Mouse (Mus musculus): ENCODE measurements around the gene Ndrg3.

Gene Ndrg3

DNA sequence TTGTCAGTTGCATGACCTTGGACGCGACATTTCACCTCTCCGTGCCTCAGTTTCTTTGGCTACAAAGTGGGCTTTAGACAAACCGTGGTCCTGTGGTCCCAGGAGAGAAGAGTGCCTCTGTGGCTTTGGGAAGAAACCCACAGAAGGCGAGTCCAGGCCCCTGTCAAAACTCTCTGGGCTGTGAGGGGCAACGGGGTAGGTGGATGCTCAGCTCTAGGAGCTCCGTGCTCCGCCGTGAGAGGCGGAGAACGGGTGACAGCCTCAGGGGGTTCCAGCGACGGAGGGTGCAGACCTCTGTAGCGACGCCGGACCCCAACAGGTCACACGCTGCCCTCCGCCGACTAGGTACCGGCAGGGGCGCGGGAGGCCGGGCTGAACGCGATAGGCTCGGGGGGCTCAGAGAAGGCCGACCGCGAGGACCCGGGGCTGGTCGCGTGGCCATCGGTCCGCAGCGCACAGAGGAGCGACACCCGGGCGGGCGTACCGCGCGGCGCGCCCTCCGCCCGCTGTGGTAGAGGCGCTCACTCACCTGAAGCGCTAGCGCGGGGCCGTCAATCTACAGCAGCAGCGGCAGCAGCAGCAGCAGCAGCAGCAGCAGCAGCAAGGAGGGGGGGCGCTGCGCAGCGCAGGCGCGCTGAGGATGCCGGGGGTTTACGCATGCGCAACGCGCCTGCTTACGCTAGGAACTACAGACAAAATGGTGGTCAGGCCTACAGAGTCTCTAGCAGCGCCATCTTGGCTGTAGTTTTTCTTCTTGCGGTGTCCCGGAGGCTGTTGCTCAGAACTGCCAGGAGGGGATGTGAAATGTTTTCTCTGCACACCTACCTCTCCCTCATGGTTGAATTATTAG is at the start of gene Ndrg3:
Ndrg3 (minus strand) TSS at position 587 of the 850 bp plus-strand sequence.
- peak; percentile 94 to 97 for DNase-seq

DNA sequence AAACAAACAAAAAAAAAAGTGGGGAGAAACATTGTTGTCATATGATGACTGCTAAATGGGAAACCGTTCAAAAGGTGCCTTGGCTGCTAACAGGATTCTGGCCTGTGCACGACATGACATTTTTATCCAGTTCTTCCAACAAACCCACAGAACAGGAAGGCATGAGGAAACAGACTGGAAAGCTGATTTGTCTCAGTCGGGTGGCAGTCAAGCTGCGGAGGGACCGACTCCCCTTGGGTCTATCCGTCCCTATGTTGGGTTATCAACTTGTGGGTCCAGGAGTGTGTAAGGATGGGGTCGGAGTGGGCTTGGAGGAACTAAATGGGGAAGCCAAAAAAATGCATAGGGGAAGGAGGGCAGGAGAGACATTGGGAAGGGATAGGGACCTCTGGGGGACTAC is 49.6 kb upstream of the Ndrg3 start:
- DNase-seq: no peak

DNA sequence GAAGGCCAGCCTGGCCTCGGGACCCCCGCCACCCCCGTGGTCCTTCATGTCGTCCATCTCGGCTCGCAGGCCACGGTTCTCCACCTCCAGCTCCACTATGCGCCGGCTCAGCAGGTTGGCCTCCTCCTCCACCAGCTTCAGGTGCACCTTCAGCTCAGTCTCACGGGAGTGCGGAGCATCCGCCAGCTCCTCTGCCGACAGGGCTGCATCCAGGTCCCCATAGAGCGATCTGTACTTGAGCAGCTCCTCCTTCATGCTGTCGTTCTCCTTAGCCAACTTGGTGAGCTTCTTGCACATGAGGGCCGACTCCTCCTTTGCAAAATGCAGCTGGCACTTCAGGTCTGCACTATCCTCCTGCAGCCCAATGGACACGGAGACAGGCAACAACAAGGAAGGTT is 48.8 kb upstream of the Ndrg3 start:
- DNase-seq: no peak

DNA sequence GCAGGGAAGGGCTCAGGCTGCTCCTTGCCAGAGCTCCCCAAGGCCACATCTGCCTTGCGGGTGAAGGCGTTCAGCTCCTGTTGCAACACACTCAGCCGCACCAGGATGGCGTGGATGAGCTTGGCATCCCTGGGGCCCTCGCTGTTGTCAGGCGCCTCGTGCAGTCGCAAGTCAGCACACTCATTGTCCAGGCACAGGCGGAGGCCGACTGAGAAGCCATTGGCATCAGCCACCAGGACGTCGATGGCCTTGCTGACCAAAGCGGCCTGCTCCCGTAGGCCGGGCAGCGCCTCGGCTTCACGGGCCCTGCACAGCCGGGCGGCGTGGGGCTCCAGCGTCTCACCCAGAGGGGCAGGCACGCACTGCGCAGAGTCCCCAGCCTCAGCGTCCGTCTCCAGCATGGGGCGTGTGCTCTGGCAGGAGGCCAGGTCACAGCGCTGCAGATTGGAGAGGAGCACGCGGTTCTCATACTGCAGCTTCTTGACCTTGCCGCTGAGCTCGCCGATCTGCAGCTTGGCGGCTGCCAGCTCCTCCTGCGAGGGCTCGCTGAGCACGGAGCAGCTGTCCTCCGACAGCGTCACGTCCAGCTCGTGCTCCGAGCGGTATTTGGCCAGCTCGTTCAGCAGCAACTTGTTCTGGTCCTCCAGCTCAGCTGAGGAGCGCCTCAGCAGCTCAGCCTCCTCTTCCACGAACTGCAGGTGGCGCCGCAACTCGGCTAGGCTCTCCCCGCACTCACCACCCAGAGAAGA is 48.2 kb upstream of the Ndrg3 start:
- DNase-seq: no peak

DNA sequence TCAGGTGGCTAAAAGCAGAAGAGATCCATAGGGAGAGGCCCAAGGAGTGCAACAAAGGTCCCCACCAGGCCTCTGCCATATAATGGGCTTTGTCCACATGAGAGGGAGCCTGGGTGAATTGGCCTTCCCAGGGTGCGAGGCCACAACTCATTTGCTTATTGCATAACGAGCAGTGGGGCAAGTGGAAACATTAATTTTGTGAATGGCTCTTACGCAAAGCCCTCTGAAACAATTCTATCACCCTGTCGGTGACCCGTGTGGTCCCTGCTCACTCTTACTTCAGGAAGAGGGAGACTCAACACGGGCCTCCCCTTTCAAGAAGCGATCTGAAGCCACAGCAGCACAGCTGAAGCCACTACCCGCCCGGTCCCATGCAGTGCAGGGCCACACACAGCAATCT is 45.4 kb upstream of the Ndrg3 start:
- no peak for DNase-seq

DNA sequence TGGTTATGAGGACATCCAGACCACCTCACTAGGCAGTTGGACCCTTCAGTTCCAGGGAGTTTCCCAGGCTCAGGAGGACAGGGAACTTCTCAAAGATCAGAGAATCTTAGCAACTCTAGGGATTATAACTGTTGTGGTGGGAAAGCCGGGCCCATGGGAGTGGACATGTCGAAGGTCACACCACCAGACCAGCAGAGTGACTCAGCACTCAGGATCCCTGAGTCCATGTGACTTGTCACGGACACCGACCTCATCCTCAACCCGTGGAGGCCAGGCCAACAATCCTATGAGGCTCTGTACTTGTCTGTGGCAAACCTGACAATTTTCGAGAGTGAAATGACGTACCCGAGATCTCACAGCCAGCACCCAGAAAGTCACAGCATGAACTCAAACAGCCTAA is 44.5 kb upstream of the Ndrg3 start:
- DNase-seq: no peak

DNA sequence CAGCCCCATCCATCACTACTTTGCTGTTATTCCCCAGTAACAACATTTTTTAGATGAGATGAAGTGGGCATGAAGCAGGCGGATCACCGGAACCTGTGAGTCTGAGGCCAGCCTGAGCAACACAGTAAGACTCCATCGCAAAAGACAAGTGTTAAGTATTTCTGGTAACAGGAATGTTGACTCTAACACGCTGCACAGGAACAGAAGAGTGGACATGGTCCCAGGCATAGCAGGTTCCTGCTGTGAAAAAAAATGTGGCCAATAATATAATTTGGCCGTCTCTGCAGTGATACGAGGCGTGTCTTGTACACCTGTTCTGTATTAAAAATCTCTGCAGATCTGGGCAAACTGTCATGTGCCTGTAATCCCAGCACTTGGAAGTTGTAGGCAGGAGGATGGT is 43.5 kb upstream of the Ndrg3 start:
- no peak for DNase-seq

DNA sequence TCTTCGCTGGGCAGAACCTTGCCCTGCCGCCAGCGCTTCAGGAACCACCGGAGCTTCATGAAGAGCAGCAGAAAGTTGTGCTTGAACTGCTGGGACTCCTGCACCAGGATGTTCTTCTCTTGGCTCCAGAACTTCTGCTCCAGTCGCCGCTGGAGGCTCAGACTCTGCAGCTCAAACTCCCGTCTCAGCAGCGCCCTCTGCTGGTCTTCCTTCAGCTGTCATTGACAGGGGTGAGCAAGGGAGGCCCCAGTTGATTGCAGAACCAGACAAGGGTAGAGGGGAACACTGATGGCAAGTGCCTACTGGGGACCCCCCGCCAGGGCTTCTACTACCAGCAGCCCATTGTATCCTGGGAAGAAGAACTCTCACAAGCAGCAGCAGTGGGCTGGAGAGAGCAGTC is 38.9 kb upstream of the Ndrg3 start:
- peak; percentile 59 to 83 for DNase-seq

DNA sequence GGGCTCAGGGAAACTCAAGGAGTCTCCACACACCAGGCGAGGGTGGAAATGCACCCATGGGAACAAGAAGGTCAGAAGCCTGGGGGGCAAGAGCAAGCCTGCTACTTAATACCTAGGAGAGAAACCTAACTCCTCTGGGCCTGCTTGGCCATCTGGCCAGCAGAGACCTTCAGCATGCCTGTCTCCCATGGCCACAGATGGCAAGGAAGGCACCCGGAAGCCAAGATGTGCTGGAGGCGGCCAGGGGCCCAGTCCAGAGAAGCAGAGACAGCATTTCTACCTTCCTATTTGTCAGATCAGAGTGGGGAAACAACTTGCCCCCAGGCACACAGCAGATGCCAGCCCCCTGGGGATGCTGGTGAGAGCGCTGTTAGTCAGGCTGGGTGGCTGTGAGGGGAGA is 36.4 kb upstream of the Ndrg3 start:
- no peak for DNase-seq

DNA sequence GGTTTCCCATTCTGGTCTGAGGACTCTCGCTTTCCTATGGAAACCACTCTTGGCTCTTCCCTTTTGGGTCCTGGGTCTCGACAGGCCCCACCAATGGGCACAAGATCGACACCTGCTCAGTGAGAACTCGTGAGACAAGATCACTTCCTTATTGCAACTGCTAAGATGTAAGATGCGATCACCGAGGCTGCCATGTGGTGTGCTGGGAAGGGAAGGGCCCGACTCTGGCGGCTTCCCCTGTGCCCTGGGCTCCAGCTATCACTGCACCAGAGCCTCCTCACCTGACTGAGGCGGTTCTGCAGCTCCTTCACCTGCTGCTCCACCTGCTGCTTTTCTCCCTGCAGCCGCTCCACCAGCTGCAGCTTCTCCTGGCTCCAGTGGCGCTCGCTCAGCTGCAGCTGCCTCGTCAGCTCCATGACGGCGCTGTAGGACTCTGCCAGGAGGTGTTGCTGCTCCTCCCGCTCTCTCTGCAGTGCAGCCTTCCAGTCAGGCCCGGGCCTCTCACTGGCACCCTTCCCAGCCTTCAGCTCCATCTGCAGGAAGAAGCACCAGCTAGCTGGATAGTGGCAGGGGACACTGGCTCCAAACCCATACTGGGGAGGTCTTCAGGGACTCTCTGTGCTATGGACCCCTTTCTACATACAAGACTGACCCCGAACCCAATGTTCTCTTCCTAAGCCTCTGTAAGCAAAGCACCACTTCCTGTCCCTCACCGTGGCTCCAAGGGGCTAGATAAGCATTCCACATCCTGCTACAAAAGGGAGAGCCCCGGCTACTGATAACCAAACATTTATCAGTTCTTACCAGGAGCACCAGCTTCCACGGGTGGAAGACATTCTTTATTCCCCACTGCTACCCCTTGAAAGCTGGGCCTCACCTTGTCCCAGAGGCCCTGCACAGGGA is 35.5 kb upstream of the Ndrg3 start:
- DNase-seq: no peak

DNA sequence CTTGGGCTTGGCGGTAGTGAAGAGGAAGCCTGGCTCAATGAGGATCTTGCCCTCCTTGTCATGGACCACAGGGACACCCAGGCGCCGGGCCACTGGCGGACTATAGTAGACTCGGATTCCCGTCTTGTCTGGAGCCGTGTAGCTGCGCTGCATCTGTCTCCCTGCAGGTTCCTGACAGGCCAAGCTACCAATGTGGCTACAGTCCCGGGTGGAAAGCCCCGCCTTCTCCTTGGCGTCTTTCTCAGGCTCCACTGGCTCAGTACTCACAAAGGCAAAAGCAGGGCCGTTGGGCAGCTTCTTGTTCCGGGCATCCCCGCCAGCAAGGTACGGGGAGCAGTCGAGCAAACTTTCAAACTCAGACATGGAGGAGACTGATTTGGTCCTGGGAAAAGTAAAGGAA is 29.3 kb upstream of the Ndrg3 start:
- no peak for DNase-seq

DNA sequence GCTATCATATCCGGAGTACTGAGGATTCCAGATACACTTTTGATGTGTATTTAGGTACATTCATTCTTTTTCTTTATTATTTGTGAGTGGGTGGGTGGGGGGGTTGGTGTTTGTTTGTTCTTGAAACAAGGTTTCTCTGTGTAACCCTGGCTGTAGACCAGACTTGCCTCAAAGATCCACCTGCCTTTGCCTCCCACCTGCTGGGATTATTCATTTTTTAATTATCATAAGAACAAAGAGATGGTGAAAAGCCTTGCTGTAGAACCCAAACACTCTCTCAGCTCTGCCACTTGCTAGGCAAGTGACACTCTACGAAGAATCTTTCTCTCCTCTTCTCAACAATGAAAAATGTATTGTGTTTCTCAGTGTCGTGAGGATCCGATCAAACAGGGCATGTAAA is 27.4 kb upstream of the Ndrg3 start:
- DNase-seq: no peak

DNA sequence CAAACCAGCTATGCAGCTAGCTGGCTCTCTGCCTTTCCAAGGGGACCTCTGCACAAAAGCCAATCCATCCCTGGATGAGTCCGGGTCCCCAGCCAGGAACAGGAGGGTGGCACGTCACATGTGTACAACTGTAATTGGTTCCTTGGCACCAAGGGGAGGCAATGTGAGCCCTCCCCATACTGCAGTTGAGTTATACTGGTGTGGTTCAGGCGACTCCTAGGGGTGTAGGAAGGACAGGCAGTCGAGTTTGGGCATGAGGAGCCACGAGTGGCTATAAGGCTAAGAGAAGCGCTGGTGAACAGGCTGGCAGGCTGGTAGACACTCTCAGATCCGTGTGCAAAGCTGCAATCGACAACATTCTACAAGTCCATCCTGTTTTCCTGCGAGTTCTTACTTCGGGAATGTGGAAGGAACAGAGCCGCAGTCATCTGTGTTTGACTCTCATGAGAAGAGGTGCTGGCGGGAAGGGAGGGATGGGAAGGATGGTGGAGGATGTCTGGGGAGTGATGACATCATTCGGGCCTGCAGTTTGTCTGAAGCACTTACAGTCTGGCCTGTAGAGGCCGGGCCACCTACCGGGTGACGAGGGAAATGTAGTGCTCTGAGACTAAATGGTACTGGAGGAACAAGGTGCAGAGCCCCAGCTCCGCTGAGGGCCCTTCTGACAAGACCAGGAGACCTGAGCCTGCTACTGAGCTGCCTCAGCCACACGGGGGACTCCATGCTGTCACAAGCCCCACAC is 24.8 kb upstream of the Ndrg3 start:
- DNase-seq: no peak

DNA sequence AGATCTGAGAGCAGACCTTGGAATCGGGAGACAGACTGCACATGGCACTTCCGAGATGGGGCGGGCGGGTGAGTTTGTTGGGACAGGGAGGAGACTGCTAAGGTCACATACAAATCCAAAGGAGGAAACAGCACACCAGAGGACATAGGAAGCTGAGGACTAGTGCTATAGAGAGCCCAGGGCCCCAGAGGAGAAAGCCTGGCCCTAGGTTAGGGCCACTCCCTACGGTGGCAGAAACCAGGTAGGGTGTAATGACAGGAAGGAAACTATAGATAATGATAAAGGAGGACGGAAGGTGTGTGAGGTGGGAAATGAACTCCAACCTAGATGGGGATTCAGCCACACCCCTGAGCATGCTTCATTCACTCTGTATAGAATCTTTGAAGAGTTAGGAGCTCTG is 20.5 kb upstream of the Ndrg3 start:
- DNase-seq: no peak

DNA sequence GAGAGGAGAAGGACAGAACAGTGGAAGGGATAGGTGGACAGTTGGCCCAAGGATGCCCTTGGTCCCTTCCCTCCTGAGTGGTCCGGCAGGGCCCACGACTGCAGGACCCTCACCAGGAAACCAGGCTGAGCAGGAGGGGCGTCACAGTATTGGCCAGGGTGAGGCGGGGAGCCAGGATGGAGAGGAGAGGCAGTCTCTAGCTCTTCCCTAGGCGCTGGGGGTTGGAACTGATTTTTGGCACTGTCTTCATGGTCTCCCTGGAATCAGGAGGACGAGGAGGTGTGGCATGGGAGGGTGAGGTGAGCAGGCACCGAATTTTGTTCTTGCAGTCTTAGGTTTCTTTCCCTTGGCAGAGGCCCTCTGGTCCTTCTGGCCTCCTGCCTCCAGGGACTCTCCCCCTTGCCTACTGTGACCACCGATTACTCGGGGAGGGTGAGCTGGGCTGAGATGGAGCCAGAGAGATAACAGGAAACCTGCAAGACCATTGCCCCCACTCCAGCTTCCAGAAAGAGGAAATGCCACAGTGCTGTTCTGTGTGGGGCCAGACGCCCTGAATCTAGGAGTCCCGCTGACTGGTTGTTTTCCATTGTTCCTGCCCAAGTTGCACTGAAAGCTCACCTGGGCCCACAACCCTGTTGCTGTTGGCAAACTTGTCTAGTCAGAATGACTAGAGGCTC is 18.9 kb upstream of the Ndrg3 start:
- no peak for DNase-seq

DNA sequence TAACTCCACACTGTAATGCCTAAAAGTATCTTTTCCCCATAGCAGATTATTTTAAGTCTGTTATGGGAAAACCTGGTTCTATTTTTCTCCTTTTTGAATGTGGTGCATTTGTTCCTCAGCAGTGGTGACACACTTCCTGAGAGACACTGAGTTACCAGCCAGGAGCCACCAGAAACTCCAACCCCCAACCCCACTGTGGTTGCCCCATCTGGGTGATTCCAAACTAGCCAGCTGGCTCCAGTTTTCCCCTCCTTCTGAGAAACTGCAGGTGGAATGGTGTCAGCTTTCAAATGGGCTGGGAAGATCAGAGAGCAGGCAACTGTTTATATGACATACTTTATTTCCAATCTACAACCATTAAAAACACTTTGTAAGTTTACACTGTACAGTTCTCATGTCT is 18.3 kb upstream of the Ndrg3 start:
- DNase-seq: no peak

DNA sequence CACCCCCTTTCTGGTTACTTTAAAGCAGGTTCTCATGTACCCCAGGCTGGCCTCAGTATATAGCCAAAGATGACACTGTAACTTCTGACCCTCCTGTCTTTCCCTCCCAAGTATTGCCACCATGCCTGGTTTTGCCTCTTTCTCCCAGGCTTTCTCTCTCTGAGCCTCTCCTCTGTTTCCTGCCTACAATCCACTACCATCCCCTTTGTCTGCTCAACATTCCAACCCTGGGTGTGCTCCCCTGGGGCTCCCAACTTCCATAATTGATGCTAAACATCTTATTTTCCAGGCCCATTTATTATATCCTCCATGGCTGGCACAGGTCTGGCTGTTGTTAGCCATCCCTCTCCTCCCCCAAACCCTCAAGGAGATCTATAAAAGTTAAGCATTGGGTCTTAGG is 16.7 kb upstream of the Ndrg3 start:
- no peak for DNase-seq

DNA sequence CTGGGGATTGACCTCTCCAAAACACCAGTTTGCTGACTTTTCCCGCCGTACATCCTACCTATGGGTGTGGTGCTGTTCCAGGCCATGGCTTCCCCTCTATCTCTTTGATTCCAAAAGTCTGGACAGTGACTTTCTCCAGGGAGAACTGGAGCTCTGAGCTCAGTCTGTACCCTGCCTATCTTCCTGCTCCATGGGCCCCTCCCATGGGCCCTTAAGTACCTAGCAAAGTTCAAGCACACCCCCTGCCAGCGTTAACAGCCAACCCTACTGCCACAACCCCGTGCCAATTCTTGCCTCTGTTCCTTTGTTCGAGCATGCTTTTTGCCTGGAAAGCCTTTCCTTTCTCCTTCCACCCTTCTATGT is 15.4 kb upstream of the Ndrg3 start:
- DNase-seq: no peak

DNA sequence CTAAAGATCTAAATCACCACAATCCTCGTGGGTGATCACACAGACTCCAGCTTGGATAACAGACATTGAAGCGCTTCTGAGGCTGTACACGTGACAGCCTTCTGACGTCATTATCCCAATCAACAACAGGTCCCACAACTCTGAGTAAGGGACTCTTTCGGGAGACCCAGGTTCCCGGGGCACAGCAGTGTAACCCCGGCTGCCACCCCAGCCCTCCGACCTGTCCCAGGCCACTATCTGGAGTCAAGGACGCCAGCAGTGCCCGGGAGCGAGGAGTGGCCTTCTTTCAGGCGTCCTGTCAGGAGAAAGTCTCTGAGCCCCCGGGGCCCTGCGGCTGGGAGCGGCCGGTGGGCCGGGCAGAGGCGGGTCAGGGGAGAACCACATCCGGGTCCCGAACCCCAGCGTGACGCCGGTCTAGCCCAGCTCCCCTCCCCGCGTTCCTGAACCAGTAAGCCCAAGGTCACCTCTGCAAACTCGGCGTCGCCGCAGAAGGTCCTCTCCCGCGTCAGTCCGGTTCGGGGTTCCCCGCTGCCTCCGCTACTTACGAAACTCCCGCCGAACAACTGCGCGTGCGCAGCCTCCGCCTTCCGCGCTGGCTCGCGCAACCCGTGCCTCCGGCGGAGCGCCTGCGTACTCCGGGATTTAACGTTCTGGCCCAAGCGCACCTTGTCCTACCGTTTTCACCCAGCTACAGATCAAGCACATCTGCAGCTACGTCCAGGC is 14.8 kb upstream of the Ndrg3 start, which contains the start of gene Dsn1:
Dsn1 (minus strand) TSS at position 644 of the 723 bp plus-strand sequence.
- peak; percentile 76 to 92 for DNase-seq

DNA sequence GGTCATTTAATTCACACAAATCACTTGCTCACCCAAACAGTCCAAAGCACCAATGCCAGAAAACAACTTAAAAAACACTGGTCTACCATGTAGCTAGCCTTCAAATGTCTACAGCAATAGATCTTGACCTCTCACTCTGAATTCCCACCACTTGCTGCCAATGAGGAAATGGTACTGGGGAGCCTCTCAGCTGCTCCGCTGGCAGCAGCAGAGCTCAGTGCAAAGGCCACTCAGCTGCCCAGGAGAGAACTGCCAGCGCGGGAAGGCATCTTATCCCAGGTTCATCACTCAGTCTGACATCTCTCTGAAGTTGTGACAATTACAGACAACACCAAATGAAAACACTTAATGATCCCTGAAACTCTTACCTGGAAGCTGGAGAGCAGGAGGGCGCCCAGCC is 10.5 kb upstream of the Ndrg3 start:
- no peak for DNase-seq

DNA sequence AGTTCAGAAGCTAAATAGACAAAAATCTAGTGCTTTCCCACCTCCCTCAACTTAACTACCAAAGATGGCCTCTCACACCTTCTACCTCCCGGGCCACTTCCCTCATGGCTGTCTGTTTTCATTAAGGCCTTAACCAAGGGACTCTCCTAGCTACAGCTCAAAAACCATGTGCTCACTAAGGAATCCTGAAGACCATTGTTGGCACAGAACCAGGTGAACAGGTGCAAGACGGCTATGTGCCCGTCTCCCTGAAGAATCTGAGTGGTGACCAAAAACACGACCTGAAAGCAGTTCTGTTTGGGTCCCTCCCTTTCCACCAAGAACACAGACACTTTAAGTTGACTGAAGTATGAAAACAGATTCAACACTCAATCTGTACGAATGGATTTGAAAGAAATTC is 6.4 kb upstream of the Ndrg3 start:
- DNase-seq: no peak
